Mouse (Mus musculus) testis, adult 2 months (tissue): Measurements from ENCODE around the gene Pcca. TPM values are rescaled to one million over a fixed set of nuclear protein-coding genes. Genes with fewer than 3 reads are reported as not detected.

Experiments used
- H3K27ac ChIP-seq: fragments of 200-500 bp; 2 replicates; pipeline ENCODE4 v1.5.1; 2012; ENCODE audit warnings: low read depth, low read length; ENCODE audit not compliant: control insufficient read depth, insufficient read depth
- H3K27me3 ChIP-seq: fragments of 200-500 bp; 2 replicates; pipeline ENCODE4 v1.6.1; 2012; ENCODE audit warnings: mild to moderate bottlenecking, low read length, moderate library complexity; ENCODE audit not compliant: control insufficient read depth, insufficient read depth
- H3K36me3 ChIP-seq: fragments of 200-500 bp; 2 replicates; pipeline ENCODE4 v1.6.1; 2012; ENCODE audit warnings: mild to moderate bottlenecking, low read length; ENCODE audit not compliant: control insufficient read depth, insufficient read depth
- H3K4me1 ChIP-seq: fragments of 200-500 bp; 2 replicates; pipeline ENCODE4 v1.6.1; 2012; ENCODE audit warnings: low read length; ENCODE audit not compliant: control insufficient read depth, insufficient read depth
- H3K4me3 ChIP-seq: fragments of 200-500 bp; 2 replicates; pipeline ENCODE4 v1.5.1; 2012; ENCODE audit warnings: low read depth, mild to moderate bottlenecking, low read length, moderate library complexity, mixed read lengths; ENCODE audit not compliant: control insufficient read depth
- CTCF ChIP-seq: fragments of 200-500 bp; IDR thresholded peaks from 2 replicates; pipeline ENCODE4 v1.5.1; 2012; ENCODE audit warnings: low read depth, mild to moderate bottlenecking, inconsistent platforms, low read length, moderate library complexity; ENCODE audit not compliant: control insufficient read depth, insufficient read depth, insufficient replicate concordance
- POLR2A ChIP-seq: fragments of 200-500 bp; IDR thresholded peaks from 2 replicates; pipeline ENCODE4 v1.6.1; 2012; ENCODE audit warnings: low read depth, mild to moderate bottlenecking, inconsistent platforms, low read length, moderate library complexity; ENCODE audit not compliant: control insufficient read depth
- polyA plus RNA-seq: library from polyadenylated mRNA; depleted of rRNA; stranded (reverse); fragments of >200 nt; gene quantifications from 2 replicates; pipeline ENCODE4 v1.2.3, GENCODE M21; 2012

The Pcca gene
- polyA plus RNA-seq, 1 experiment, result 47.4 TPM

GRCm38 (mm10) chr14:122891470-122891968 lies 357.4 kb downstream of the Pcca start:
- no peaks in the 10 kb centered on the region for H3K36me3 ChIP-seq
- no peak for TF ChIP-seq POLR2A
- TF ChIP-seq CTCF, result no peak
- no peak overlapping the region for H3K27ac ChIP-seq
- H3K27me3 ChIP-seq, result no peaks in the 10 kb centered on the region
- H3K4me1 ChIP-seq, result no peaks in the 10 kb centered on the region
- no peak overlapping the region for H3K4me3 ChIP-seq

DNA sequence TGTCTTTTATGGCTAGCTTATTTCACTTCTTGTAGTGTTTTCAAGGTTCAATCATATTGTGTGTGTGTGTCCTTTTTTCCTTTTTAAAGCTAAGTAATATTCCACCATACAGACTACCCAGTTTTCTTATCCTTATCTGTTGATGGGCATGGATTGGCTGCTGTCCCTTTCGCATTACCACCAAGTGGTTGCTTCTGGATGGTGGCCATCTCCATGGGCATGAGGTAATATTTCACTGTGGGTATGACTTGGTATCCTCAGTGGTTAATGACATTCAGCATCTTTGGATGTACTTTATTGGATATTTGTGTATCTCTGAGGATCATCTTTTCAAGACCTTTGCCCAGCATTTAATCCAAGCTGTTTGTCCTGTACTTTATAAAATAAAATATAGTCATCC lies 362.0 kb downstream of the Pcca start:
- no peaks in the 10 kb centered on the region for H3K27me3 ChIP-seq
- no peaks in the 10 kb centered on the region for H3K36me3 ChIP-seq
- H3K27ac ChIP-seq, result no peak overlapping the region
- no peaks in the 10 kb centered on the region for H3K4me1 ChIP-seq
- TF ChIP-seq POLR2A (no peak), CTCF (no peak)
- H3K4me3 ChIP-seq, result no peak overlapping the region

DNA sequence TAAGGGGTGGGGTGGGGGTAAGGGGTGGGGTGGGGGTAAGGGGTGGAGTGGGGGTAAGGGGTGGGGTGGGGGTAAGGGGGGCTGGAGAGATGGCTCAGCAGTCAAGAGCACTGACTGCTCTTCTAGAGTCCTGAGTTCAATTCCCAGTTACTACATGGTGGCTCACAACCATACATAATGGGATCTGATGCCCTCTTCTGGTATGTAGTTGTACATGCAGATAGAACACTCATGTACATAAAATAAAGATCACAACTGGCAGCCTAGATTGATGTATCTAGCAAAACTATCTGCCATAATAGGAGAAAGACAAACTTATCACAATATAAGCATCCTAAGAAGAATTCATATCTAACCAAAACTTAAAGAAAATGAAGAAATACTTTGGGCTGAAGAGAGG lies 364.4 kb downstream of the Pcca start:
- Histone ChIP-seq H3K4me3 (no peak overlapping the region), H3K4me1 (no peaks in the 10 kb centered on the region), H3K27me3 (no peaks in the 10 kb centered on the region), H3K36me3 (no peaks in the 10 kb centered on the region), H3K27ac (no peak overlapping the region)
- TF ChIP-seq CTCF (no peak), POLR2A (no peak)

DNA sequence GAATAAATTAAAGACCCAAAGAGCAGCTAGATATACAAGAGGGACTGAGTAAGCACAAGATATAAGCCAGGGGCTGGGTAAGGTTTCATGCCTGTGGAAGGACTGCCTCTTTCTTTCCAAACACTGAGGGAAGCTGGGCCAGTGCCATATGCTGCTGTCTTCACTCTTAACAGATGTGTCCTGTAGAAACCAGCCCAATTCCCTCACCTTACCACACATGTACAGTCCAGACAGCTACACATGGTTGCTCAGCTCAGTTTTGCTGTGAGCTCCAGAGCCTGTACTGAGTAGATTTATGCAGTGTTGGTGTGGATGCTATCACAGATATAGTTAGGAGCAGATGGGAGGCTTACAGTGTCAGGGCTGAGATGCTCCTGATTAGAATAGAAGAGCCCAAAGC lies 366.6 kb downstream of the Pcca start:
- Histone ChIP-seq H3K4me1 (no peaks in the 10 kb centered on the region), H3K27me3 (no peaks in the 10 kb centered on the region), H3K27ac (no peak overlapping the region), H3K36me3 (no peaks in the 10 kb centered on the region), H3K4me3 (no peak overlapping the region)
- TF ChIP-seq CTCF, result no peak
- TF ChIP-seq POLR2A, result no peak

- Histone ChIP-seq H3K4me1 (no peaks in the 10 kb centered on the region), H3K27me3 (no peaks in the 10 kb centered on the region), H3K36me3 (no peaks in the 10 kb centered on the region), H3K4me3 (no peak overlapping the region), H3K27ac (no peak overlapping the region)
- no peak for TF ChIP-seq POLR2A
- TF ChIP-seq CTCF, result no peak
Observed at GRCm38 (mm10) chr14:122901177-122901576, 367.1 kb downstream of the Pcca start.

DNA sequence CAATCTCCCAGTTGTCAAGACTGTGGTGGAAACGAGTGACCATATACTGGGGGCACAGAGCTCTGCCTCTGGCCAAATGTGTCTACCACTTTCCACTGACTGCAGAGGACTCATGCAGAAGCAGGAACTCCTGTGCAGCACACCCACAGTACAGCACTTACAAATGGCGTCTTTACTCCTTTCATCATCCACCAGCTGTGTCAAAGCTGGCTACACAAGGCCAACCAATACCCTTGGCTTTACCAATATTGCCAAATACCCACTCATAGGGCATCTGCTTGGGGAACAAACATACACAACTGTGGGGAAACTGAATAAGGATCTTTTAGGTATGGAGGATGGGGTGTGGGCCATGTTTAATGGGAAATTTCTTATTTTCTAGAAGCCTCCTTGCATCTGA lies 367.6 kb downstream of the Pcca start:
- H3K36me3 ChIP-seq, result no peaks in the 10 kb centered on the region
- TF ChIP-seq POLR2A, result no peak
- no peak for TF ChIP-seq CTCF
- H3K27ac ChIP-seq, result no peak overlapping the region

DNA sequence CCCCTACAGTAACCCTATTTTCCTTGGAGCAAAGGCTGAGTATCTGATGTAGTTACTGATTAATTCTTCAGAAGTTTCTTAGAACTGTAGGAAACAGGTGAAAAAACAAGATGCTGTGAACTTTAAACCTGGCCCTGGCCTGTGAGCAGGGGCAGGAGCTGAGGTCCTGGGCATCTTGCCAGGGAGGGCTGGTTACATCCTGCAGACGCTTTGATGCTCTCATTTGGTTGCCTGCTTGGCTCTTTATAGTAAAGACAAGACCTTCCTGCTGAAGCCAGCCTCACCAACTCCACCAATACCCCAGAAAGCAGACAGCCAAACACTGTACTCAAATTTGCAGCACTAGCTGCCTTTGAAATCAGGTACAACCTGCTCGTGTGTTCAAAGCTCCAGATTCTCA lies 368.0 kb downstream of the Pcca start:
- no peak for TF ChIP-seq POLR2A
- TF ChIP-seq CTCF, result no peak
- H3K27me3 ChIP-seq, result no peaks in the 10 kb centered on the region
- no peak overlapping the region for H3K4me3 ChIP-seq
- H3K36me3 ChIP-seq, result no peaks in the 10 kb centered on the region
- no peaks in the 10 kb centered on the region for H3K4me1 ChIP-seq
- no peak overlapping the region for H3K27ac ChIP-seq

More for the DNA sequence above, 367.6 kb downstream of the Pcca start:
- Histone ChIP-seq H3K27me3 (no peaks in the 10 kb centered on the region), H3K4me3 (no peak overlapping the region), H3K4me1 (no peaks in the 10 kb centered on the region)

- Histone ChIP-seq H3K36me3 (no peaks in the 10 kb centered on the region), H3K27ac (no peak overlapping the region), H3K4me1 (no peaks in the 10 kb centered on the region), H3K27me3 (no peaks in the 10 kb centered on the region), H3K4me3 (no peak overlapping the region)
- TF ChIP-seq CTCF (no peak; the same call in 1 of the 2 replicates), POLR2A (no peak)
Observed at GRCm38 (mm10) chr14:122902884-122903283, 368.8 kb downstream of the Pcca start.
